Mouse (Mus musculus) ovary, adult 2 months (tissue): ENCODE data around the gene Pdss1. TPM values are rescaled to one million over a fixed set of nuclear protein-coding genes. Genes with fewer than 3 reads are reported as not detected.

Experiments
- polyA plus RNA-seq: library from polyadenylated mRNA; depleted of rRNA; stranded (reverse); fragments of >200 nt; gene quantifications from 2 replicates; pipeline ENCODE4 v1.2.3, GENCODE M21; 2012; rRNA removed

Pdss1 gene
- 3.3 and 3.8 TPM in 2 replicates for polyA plus RNA-seq

GRCm38 (mm10) chr2:22895282-22896273, at the start of gene Pdss1:
Pdss1 (plus strand) TSS chr2:22895522.

Other genes starting within 250 kb of the Pdss1 start
- gene Apbb1ip, start 121.4 kb upstream of the Pdss1 start, polyA plus RNA-seq = 1.3 and 1.5 TPM in 2 replicates
- 126 and 147 TPM in 2 replicates for gene Abi1, start 144.7 kb downstream of the Pdss1 start, polyA plus RNA-seq
- gene Acbd5, start 172.6 kb downstream of the Pdss1 start, polyA plus RNA-seq = 9.1 and 11.2 TPM in 2 replicates